Mouse (Mus musculus) layer of hippocampus, adult 9-11 months (tissue): ENCODE results near the gene Tyro3.

ENCODE experiments used
- DNase-seq: peaks from one replicate; pipeline ENCODE4 v3.0.0; 2022

The Tyro3 gene

DNA sequence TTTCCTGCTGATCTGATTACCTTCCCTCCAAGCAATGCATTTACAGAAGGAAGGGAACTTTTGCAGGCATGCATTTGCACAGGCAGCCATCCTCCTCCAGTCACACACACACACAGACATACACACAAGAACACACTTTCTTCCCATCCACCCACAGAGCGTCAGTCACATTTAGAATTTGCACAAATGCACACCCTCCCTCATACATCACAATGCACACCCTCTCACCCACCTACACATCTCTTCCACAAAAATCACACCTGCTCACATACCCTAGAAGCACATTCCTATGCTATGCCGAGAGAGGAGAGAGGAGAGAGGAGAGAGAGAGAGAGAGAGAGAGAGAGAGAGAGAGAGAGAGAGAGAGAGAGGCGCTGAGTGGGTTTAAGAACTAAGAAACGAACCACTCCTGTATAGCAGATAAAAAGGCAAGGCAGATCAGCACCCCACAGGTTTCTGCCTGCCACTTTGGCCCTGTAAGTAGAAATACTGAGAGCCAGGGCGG lies at the start of gene Tyro3:
Tyro3 (plus strand) TSS at position 455 of the 505 bp plus-strand sequence.
- no peak for DNase-seq

DNA sequence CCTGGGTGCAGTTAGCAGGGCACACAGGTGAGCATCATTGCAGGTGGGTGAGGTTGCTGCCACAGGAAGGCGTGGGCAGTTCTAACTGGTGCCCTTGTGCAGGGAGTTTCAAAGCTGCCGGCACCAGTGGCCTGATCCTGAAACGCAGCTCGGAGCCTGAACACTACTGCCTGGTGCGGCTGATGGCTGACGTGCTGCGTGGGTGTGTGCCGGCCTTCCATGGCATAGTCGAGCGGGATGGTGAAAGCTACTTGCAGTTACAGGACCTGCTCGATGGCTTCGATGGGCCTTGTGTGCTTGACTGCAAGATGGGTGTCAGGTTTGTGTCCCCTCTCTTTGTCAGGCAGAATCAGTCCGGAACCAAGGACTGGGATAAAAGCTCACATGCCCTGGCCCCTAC lies 48.3 kb upstream of the Tyro3 start:
- no peak for DNase-seq

DNA sequence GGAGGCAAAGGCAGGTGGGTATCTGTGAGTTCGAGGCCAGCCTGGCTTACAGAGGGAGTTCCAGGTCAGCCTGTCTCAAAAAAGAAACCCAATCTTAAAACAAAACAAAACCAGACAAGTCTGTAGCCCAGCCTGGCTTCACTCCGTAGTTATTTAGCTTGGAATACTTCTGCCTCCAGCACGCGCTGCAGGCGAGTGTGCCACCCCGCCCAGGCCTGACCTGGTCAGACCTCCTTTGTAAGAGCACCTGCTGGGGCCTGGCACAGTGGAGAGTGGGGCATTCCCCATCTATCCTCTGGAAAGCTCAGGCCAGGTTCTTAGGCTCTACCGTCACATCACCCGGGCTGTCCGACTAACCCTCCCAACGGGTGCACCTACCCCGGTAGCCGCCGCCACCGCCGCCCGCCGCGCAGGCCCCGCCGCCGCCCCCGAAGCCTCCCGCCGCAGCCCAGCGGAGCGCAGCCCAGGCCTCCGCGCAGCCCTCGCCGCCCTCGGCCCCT lies 39.9 kb upstream of the Tyro3 start:
- no peak for DNase-seq

DNA sequence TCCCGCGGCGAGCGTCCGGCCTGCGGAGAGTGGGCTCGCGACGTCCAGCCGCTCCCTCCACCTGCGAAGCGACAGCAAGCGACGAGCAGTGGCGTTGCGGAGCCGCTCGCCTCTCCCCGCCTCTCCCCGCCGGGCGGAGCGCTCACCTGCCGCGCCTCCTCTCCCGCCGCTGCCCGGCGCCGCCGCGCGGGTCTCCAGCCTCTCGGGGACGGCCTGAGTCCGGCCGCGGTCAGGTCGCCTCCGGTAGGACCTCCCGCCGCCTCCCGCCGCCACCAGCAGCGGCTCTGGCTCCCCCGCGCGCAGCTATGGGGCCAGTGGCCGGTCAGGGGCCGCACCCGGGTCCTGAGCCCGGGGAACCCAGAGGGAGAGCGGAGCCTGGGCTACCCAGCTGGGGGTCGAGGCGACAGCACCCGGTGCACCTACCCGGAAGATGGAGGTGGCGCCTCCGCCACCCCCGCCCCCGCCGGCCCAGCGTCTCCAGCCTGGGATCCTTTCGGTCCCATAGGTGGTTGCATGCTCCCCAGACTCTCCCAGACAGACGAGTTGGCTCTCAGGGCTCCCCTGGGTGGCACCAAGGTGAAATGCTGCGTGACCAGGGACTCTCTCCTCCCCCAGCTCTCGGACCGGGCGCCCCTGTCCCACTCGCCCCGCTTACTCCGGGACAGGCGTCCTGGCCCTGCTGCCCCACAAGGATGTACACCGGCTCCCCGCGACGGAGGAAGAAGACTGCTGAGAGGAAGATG lies 39.3 kb upstream of the Tyro3 start:
- DNase-seq, result no peak

DNA sequence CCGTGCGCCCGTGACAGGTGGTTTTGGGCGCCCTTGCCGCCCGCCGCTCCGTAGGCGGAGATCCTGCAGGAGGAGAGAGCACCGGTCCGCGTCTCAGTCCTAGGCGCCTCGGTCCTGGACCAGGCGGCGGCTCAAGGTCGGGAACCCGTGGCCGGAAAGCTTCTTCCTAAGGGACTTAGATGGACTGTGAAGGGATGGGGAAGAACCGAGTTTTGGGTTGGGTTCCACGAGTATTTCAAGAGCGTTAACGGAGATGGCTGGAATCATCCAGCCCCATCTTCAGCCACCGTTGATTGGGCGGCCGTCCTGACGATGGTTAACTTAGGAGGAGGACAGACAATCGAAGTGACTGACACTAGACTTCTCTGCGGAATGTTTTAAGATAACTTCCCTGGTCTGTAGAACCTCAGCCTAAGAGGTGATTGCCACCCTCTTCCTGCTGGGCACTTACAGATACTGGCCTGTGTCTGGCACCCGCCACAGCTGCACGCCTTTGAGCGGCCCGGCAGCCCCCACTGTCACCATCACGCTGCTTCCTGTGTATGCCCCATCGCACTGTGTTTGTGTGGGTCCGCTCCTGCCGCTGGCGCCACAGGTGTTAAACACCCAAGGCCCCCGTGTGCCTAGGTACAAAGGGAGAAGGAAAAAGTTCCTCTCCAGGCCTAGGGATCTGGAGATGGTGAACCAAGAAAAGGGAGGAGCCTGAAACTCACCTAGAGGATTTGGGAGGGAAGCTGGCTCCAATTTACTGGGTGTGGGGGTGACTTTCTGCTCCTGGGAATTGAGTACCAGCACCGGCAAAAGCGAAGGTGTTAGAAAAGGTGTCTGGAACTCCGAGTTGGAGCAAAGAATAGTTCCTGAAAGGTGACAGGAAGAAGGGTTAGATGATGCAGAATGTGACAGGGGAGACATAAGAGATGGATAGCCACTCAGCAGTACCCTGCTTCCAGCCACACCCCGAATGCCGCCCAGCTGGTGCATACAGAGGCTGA lies 38.4 kb upstream of the Tyro3 start:
- no peak for DNase-seq

DNA sequence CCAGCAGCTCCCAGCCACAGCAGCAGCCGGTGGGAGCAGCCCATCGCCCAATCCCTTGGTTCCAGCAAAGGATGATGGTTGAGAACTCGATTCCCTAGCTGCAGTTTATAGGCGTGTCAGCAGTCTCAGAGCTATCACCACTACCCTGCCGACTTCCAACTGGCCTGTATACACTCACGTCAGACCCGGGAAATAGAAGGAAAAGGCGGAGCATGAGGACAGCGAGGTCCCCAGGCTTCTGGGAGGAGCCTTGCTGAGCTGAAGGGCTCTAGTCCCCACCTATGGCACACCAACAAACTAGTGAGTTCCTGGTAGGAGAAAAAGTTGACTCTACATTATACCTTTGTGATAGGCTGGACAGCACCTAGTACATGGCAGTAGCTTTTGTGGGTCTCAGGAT lies 37.3 kb upstream of the Tyro3 start, which contains the start of gene Ltk:
Ltk (minus strand) TSS at position 181 of the 400 bp plus-strand sequence.
- no peak for DNase-seq

DNA sequence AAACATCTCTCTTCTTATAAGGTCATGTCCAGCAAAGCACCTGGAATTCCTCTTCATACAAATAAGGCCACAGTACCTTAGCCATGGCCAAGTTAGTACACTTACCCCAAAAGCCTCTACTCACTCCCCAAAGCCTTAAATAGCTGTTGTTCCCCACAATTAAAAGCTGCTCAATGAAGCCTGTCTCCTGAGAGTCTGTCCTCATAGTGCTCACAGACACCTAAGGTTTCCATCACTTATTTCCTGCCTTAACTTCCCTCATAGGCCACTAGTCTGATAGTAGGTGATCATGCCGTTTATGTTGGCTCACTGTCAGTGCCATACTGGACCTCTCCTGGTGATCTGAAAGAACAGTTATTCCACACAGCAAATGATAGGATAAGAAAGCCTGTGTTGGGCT lies 35.3 kb upstream of the Tyro3 start:
- DNase-seq, result no peak

DNA sequence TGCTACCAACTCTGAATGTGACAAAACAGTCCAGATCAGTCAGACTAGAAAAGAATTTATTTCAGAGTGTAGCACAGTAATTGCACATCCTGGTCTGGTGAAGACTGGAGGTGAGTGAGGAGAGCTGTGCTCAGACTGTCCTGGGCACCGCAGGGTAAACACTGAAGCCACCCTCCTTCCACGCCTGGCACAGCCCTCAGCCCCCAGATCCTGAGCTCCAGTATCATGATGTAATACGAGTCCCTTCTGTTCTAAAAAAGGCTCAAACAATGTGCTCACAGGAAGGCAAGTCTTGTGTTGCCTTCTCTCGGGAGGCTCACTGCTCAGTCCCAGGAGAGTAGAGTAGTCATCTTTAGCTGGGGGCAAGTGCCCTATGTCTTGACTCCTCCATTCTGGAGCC lies 33.6 kb upstream of the Tyro3 start:
- no peak for DNase-seq

DNA sequence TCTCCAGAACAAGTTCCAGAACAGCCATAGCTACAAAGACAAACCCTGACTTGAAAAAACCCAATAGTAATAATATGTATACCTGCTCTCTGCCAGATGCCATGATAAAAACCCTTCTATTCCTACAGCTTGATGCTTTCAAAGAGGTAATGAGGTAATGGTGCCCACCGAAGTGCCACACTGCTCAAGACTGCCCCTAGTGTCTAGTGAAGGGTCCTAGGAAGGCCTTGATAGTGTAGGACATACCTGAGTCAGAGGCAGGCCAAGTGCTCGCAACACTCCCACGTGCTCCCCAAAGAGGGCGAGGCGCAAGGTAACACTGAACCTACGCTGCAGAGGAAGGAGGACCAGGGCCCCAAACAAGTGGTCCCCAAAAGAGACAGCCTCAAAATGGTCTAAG lies 30.3 kb upstream of the Tyro3 start:
- DNase-seq, result no peak

DNA sequence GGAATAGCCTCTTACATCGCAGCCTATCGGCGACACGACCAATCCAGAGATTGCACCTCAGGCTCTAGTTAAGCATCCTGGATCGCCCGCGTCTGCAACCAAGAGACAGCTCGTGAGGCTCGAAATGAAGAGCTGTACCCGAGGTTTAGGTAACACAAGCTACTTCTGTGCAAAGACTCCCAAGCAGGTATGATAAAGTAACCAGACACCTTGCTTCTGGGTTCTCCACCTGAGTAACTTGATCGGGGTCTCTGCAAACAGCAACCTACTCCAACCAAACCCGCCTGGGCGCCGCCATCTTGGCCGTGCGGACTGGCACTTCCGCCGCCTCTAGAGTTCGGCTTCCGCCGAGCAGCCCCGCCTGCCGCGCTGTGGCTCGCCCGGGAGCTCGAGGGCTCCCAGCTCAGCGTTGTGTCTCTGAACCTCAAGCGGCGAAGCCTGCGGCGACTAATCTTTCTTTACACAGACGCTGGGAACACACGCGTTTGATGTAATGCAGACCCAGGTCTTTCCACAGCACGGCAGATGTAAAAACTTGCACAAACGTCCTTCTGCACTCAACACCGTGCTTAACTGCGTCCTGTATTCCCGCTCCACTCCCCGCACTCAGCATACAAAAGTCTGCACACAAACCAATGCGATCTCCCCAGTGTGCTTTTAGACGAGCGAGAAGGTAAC lies 10.2 kb upstream of the Tyro3 start, which contains the start of gene Rpap1:
Rpap1 (minus strand) TSS at position 332 of the 678 bp plus-strand sequence.
- DNase-seq, result peak; percentile 69

DNA sequence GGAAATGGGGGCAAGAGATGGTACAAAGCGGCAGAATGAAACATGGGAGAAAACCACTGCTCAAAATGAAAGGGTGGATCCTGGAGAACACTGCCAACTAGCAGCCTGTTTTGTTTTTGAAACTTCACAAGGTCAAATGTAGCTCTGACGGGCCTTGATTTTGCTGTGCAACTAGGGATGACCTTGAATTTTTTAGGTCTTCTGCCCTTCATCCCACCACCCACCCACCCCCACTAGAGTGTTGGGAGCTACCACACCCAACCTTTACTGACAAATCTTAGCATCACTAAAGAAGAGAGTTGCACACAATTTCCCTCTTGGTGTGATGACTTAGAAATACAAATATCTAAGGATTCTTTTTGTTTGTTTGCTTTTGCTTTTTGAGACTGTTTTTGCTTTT lies 7.5 kb upstream of the Tyro3 start:
- DNase-seq, result no peak

DNA sequence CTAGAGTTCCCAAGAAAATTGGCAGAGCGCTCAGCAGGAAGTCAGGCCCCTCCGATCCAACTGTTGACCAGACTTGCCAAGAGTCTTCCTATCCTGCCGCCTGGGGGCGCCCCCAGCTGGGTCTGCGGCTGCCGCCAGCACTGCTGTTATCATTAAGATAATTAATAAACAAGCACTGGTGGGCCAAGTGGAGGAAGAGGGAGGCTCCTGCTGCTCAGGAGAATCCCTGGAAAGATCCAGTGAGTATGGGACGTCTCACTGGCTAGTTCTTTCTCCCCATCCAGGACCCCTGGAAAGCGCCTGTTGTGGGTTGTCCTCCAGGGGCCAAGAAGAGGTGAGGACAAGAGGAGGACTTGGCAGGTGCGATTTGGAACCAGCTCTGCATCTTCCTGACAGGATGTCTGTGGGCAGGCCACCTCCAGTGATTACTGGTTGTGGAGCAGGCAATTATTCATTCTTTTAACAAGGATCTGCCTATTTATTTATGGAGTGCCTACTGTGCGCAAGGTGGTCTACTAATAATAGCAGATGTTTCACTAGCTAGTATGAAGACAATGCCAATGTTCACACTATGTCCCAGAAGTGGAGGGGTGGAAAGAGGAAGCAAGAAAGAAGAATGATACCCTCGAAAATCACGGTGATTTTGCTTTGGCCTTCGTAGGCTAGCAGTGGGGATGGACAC lies 854 bp downstream of the Tyro3 start:
- DNase-seq, result no peak

DNA sequence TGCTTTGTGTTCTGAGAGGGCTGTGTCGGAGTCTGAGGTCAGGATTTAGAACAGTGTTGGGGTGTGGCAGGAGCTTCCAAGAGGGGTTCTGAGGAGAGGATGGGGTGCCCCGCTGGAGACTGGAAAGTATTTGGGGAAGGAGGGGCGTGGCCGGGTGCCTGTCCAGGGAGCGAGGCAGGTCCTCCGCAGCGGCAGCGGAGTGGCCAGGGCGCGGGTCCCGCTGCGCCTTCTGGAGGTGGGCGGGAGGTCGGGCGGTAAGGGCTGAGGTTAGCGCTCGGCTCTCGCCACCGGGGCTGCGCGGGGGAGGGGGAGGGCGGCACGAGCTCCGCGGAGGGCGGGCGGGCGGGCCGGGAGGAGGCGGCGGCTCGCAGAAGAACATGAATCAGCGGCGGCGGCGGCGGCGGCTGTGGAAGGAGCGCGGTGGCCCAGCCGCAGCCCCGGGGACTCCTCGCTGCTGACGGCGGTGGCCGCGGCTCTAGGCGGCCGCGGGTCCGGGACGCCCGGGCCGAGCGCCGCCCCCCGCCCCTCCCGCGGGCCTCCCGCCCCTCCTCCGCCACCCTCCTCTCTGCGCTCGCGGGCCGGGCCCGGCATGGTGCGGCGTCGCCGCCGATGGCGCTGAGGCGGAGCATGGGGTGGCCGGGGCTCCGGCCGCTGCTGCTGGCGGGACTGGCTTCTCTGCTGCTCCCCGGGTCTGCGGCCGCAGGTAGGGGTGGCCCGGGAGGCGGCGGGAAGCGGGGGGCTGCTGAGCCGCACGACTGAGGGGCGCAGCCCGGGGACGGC lies 1.8 kb downstream of the Tyro3 start:
- no peak for DNase-seq

DNA sequence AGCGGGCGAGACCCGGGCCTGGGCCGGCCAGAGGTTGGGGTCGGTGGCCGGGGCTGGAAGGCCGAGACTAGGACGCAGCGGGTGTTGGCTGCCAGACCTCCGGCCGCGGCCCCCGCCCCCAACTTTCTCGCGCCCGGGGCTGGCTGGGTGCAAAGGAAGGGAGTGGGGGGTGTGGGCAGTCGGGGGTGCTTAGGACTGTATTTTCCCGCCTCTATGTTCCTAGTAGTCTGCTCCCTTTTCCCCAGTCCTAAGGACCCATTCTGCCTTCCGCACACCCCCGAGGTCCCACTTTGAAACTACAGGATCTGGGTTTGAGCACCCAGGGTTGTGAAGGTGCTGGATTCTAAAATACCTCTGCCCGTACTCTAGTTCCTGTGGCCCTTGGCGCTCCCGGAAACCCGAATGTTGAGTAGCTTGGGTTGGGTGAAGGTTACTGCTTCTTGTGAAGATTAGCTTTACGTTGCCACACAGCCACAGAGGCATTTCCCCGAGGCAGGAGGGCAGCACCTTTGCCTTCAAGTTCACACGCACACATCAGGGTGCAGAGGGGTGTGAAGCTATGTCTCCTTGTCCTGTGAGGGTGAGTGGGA lies 2.5 kb downstream of the Tyro3 start:
- no peak for DNase-seq

DNA sequence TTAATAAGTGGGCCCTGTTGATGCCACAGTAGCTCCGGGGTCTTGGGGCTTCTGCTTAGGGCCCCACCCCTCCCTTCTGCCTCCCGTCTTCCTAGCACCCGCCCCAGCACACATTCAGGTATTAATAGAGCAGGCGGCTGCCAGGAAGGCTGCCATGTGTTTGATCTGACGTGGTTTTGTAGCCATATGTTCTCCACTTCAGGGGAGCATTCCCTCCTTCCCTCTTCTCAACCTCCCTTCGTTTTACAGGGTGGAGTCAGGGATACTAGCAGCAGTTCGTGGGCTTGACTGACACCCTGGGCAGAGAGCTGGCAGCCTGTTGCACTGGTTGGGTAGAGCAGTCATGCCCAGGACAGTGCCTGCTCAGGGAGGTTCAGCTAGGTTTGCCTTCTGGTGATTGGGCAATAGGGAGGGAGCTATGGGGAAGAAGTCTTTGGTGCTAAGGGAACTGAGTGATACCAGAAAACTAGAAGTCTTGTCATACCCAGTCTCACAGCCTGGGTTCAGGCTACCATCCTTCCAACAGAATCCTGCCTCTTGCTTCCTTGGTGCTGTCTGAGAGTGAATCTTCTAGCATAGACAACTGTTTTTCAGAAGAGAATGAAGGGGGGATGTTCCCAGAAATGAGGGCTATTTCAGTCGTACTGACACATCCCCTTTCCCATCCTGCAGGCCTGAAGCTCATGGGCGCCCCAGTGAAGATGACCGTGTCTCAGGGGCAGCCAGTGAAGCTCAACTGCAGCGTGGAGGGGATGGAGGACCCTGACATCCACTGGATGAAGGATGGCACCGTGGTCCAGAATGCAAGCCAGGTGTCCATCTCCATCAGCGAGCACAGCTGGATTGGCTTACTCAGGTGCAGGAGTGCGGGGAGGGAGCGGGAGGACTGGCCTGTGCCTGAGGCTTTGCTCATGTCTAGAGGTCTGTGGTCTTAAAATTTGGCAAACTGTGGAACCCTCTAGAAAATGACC lies 3.6 kb downstream of the Tyro3 start:
- DNase-seq, result peak; percentile 76

DNA sequence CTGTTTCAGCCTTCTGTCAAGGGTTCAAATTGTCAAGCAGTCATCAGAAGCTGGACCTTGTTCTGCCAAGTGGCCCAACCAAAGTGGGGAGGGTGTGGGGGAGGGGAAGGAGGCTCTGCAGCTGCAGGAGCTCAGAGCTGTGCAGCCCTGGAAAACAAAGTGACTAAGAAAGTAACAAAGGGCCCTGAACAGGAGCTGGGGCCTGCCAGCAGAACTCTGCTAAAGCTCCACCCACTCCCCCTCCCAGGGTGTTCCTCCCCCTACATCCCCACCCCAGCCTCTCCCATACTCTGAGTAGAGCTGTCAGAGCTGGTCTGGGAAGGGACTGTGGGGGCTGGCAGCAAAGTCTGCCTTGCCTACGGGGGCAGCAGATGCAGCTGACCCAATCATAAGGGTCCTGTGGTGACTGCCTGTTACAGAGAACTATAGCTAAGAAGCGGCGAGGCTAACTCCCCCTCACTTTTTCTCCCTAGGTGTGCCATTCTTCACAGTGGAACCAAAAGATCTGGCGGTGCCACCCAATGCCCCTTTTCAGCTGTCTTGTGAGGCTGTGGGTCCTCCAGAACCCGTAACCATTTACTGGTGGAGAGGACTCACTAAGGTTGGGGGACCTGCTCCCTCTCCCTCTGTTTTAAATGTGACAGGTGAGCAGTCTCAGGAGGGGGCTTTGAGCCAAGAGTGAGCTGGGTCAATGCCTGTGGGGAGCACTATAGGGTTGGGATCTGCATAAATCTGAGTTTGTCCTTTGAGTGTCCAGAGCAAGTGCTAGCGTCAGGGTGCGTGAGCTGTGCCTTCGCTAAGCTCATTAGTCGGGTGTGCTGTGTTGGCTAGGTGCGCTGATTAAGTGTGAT lies 5.5 kb downstream of the Tyro3 start:
- peak; percentile 77 for DNase-seq

DNA sequence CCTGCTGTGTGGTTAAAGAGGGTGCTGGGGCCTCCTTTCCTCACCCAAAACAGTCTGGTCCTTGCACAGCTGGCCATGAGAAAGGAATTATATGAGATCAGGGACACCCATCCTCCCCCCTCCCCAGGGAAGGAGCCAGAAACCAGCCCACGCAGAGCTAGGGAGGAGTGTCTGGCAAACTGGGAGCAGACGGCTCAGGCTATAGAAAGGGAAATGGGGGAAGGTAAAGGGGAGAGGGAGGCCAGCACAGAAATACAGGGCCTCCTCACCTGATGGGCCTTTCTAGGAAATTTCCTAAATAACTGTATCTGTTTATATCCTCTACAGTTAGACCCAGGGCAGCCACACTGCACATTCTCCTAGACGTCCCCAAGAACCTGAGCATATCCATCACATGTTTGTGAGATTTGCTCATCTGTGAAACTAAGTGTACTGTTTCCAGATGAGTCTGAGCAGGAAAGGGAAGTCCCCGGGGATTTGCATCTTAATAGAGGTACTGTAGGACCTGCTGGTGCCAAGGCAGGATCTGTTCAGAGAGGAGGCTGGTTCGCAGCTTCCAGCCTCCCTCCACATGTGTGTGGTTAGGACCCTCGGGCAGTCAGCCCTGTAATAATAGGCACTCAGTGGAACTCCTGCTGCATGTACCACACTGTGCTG lies 6.2 kb downstream of the Tyro3 start:
- no peak for DNase-seq

DNA sequence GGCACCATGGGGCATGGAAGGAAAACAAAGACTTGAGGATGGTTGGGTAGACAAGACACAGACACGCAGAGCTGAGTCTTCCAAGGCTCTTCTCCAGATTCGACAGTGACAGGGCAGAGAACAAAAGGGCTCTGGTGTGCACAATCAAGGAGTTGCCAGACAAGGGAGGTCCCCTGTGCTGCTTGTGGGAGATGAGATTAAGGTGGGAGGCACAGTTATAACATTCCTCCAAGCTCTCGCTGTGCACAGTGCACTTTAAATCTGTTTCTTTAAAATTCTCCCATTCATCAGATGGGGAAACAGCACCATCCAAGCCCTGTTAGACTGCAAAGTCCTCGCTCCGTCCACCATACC lies 6.7 kb downstream of the Tyro3 start:
- no peak for DNase-seq
